Mouse (Mus musculus) intestine, embryonic 15.5 days (tissue): ENCODE results near the gene Ncln. TPM values are rescaled to one million over a fixed set of nuclear protein-coding genes. Genes with fewer than 3 reads are reported as not detected.

Source experiments
- ATAC-seq: fragments of 200-750 bp; cut with Nextera tagmentation; 2 replicates; pipeline ENCODE4 v1.8.0; 2017; ENCODE audit warnings: moderate TSS enrichment, moderate library complexity
- H3K27ac ChIP-seq: fragments of 300-500 bp; sonication (generic); 2 replicates; pipeline ENCODE4 v1.5.1; 2015; ENCODE audit warnings: mild to moderate bottlenecking, inconsistent platforms
- H3K27me3 ChIP-seq: fragments of 300-500 bp; sonication (generic); replicated peaks from 2 replicates; pipeline ENCODE4 v1.6.1; 2015; ENCODE audit warnings: inconsistent platforms
- H3K36me3 ChIP-seq: fragments of 300-500 bp; sonication (generic); 2 replicates; pipeline ENCODE4 v1.6.1; 2015; ENCODE audit warnings: inconsistent platforms
- H3K4me1 ChIP-seq: fragments of 300-500 bp; sonication (generic); replicated peaks from 2 replicates; pipeline ENCODE4 v1.6.1; 2015; ENCODE audit warnings: inconsistent platforms
- H3K4me2 ChIP-seq: fragments of 300-500 bp; sonication (generic); replicated peaks from 2 replicates; pipeline ENCODE4 v1.6.1; 2015; ENCODE audit warnings: mild to moderate bottlenecking, inconsistent platforms
- H3K4me3 ChIP-seq: fragments of 300-500 bp; sonication (generic); replicated peaks from 2 replicates; pipeline ENCODE4 v1.5.1; 2015; ENCODE audit warnings: inconsistent platforms
- H3K9ac ChIP-seq: fragments of 300-500 bp; sonication (generic); 2 replicates; pipeline ENCODE4 v1.6.1; 2015; ENCODE audit warnings: inconsistent platforms
- H3K9me3 ChIP-seq: fragments of 300-500 bp; sonication (generic); 2 replicates; pipeline ENCODE4 v1.6.1; 2016; ENCODE audit warnings: inconsistent platforms
- WGBS: fragments of 180-500 bp; shearing (Covaris S2); methylation state at CpG from one replicate; pipeline ENCODE4 v1.1.7; 2015; 5-methylcytosine and 5-hydroxymethylcytosine counted together
- polyA plus RNA-seq: library from polyadenylated mRNA; unstranded; fragments of >200 nt; fragmentation: Nextera tagmentation; extraction: Ambion mirVana; gene quantifications from 2 replicates; pipeline ENCODE4 v1.2.1, GENCODE M21; 2015

Ncln gene
- polyA plus RNA-seq, 1 experiment from 2014 or later, result 98.5 TPM

- H3K9me3 ChIP-seq, result no peaks in the 10 kb centered on the region
- no peak overlapping the region for H3K9ac ChIP-seq
- H3K36me3 ChIP-seq, result no peaks in the 10 kb centered on the region
- H3K27ac ChIP-seq, result no peak overlapping the region
- H3K27me3 ChIP-seq, result peaks cover 74% of the 10 kb centered on the region
- WGBS, result 0% methylated on average over 5 of the region's 5 CpGs
- ATAC-seq, result peak; percentile 72
- H3K4me2 ChIP-seq, result peak overlapping the region; percentile 59
- no peak overlapping the region for H3K4me3 ChIP-seq
- H3K4me1 ChIP-seq, result peaks cover 7% of the 10 kb centered on the region; the same call in 1 of the 2 replicates
Observed at GRCm38 (mm10) chr10:81465265-81465645, 30.9 kb downstream of the Ncln start.

- ATAC-seq, result peak; percentile 89
- Histone ChIP-seq H3K36me3 (no peaks in the 10 kb centered on the region), H3K4me3 (peak overlapping the region; percentile 32), H3K9me3 (no peaks in the 10 kb centered on the region), H3K4me2 (peak overlapping the region; percentile 59), H3K9ac (no peak overlapping the region), H3K4me1 (peaks cover 7% of the 10 kb centered on the region; the same call in 1 of the 2 replicates), H3K27ac (no peak overlapping the region), H3K27me3 (peaks cover 80% of the 10 kb centered on the region)
- 3% methylated on average over 33 of the region's 33 CpGs for WGBS
Observed at GRCm38 (mm10) chr10:81464405-81465264, 31.6 kb downstream of the Ncln start.

- no peak overlapping the region for H3K4me3 ChIP-seq
- no peaks in the 10 kb centered on the region for H3K9me3 ChIP-seq
- no peak overlapping the region for H3K4me2 ChIP-seq
- no peak overlapping the region for H3K27ac ChIP-seq
- WGBS, result 65% methylated on average over 4 of the region's 4 CpGs
- ATAC-seq, result no peak
- no peak overlapping the region for H3K9ac ChIP-seq
- H3K27me3 ChIP-seq, result peaks cover 83% of the 10 kb centered on the region
- H3K36me3 ChIP-seq, result no peaks in the 10 kb centered on the region
- peaks cover 7% of the 10 kb centered on the region; the same call in 1 of the 2 replicates for H3K4me1 ChIP-seq
Observed at GRCm38 (mm10) chr10:81463531-81463930, 32.7 kb downstream of the Ncln start.

GRCm38 (mm10) chr10:81462917-81463316, 33.3 kb downstream of the Ncln start:
- ATAC-seq, result no peak
- no peak overlapping the region for H3K9ac ChIP-seq
- 80% methylated on average over 7 of the region's 7 CpGs for WGBS
- H3K36me3 ChIP-seq, result no peaks in the 10 kb centered on the region
- no peak overlapping the region for H3K4me3 ChIP-seq
- peaks cover 7% of the 10 kb centered on the region; the same call in 1 of the 2 replicates for H3K4me1 ChIP-seq
- H3K4me2 ChIP-seq, result no peak overlapping the region
- peaks cover 86% of the 10 kb centered on the region for H3K27me3 ChIP-seq
- no peak overlapping the region for H3K27ac ChIP-seq
- no peaks in the 10 kb centered on the region for H3K9me3 ChIP-seq

GRCm38 (mm10) chr10:81462415-81462804, 33.8 kb downstream of the Ncln start:
- ATAC-seq, result no peak
- H3K4me1 ChIP-seq, result peaks cover 7% of the 10 kb centered on the region; the same call in 1 of the 2 replicates
- H3K9ac ChIP-seq, result no peak overlapping the region
- no peaks in the 10 kb centered on the region for H3K36me3 ChIP-seq
- WGBS, result 30% methylated on average over 7 of the region's 7 CpGs
- H3K9me3 ChIP-seq, result no peaks in the 10 kb centered on the region
- H3K27me3 ChIP-seq, result peaks cover 86% of the 10 kb centered on the region
- no peak overlapping the region for H3K4me3 ChIP-seq
- peak overlapping the region; percentile 52 for H3K4me2 ChIP-seq
- H3K27ac ChIP-seq, result no peak overlapping the region

GRCm38 (mm10) chr10:81461673-81462414, 34.3 kb downstream of the Ncln start:
- H3K27ac ChIP-seq, result no peak overlapping the region
- H3K4me1 ChIP-seq, result peaks cover 7% of the 10 kb centered on the region; the same call in 1 of the 2 replicates
- peak overlapping the region; percentile 52 for H3K4me2 ChIP-seq
- H3K27me3 ChIP-seq, result peaks cover 85% of the 10 kb centered on the region
- no peak for ATAC-seq
- 6% methylated on average over 16 of the region's 16 CpGs for WGBS
- H3K36me3 ChIP-seq, result no peaks in the 10 kb centered on the region
- H3K9me3 ChIP-seq, result no peaks in the 10 kb centered on the region
- no peak overlapping the region for H3K9ac ChIP-seq
- no peak overlapping the region for H3K4me3 ChIP-seq

- Histone ChIP-seq H3K4me2 (no peak overlapping the region), H3K36me3 (no peaks in the 10 kb centered on the region), H3K4me1 (peaks cover 7% of the 10 kb centered on the region; the same call in 1 of the 2 replicates), H3K27ac (no peak overlapping the region), H3K9me3 (no peaks in the 10 kb centered on the region), H3K9ac (no peak overlapping the region), H3K27me3 (peaks cover 87% of the 10 kb centered on the region), H3K4me3 (no peak overlapping the region)
- no peak for ATAC-seq
- 39% methylated on average over 11 of the region's 11 CpGs for WGBS
Observed at GRCm38 (mm10) chr10:81460951-81461350, 35.2 kb downstream of the Ncln start.

- Histone ChIP-seq H3K4me2 (no peak overlapping the region), H3K9ac (no peak overlapping the region), H3K36me3 (no peaks in the 10 kb centered on the region), H3K4me3 (no peak overlapping the region), H3K4me1 (peaks cover 5% of the 10 kb centered on the region; the same call in 1 of the 2 replicates), H3K27me3 (peaks cover 87% of the 10 kb centered on the region), H3K27ac (no peak overlapping the region), H3K9me3 (no peaks in the 10 kb centered on the region)
- 27% methylated on average over 20 of the region's 20 CpGs for WGBS
- ATAC-seq, result no peak
Observed at GRCm38 (mm10) chr10:81460471-81460870, 35.7 kb downstream of the Ncln start.

- Histone ChIP-seq H3K9ac (no peak overlapping the region), H3K4me3 (no peak overlapping the region), H3K4me1 (peaks cover 3% of the 10 kb centered on the region; the same call in 1 of the 2 replicates), H3K27ac (no peak overlapping the region), H3K27me3 (peaks cover 88% of the 10 kb centered on the region), H3K4me2 (no peak overlapping the region), H3K36me3 (no peaks in the 10 kb centered on the region), H3K9me3 (no peaks in the 10 kb centered on the region)
- ATAC-seq, result no peak
- WGBS, result 66% methylated on average over 21 of the region's 21 CpGs
Observed at GRCm38 (mm10) chr10:81459399-81459798, 36.8 kb downstream of the Ncln start.

- Histone ChIP-seq H3K9me3 (no peaks in the 10 kb centered on the region), H3K9ac (no peak overlapping the region), H3K4me2 (no peak overlapping the region), H3K4me3 (no peak overlapping the region), H3K27me3 (peaks cover 87% of the 10 kb centered on the region), H3K27ac (no peak overlapping the region), H3K36me3 (no peaks in the 10 kb centered on the region), H3K4me1 (no peaks in the 10 kb centered on the region; the same call in 1 of the 2 replicates)
- ATAC-seq, result no peak
- WGBS, result 76% methylated on average over 6 of the region's 6 CpGs
Observed at GRCm38 (mm10) chr10:81458267-81458666, 37.9 kb downstream of the Ncln start.

- no peak for ATAC-seq
- peaks cover 87% of the 10 kb centered on the region for H3K27me3 ChIP-seq
- H3K27ac ChIP-seq, result no peak overlapping the region
- WGBS, result 86% methylated on average over 8 of the region's 8 CpGs
- H3K4me2 ChIP-seq, result no peak overlapping the region
- peaks cover 2% of the 10 kb centered on the region; the same call in 1 of the 2 replicates for H3K4me1 ChIP-seq
- H3K36me3 ChIP-seq, result no peaks in the 10 kb centered on the region
- no peaks in the 10 kb centered on the region for H3K9me3 ChIP-seq
- H3K9ac ChIP-seq, result no peak overlapping the region
- H3K4me3 ChIP-seq, result no peak overlapping the region
Observed at GRCm38 (mm10) chr10:81457624-81458023, 38.6 kb downstream of the Ncln start.

- no peak overlapping the region for H3K27ac ChIP-seq
- peaks cover 87% of the 10 kb centered on the region for H3K27me3 ChIP-seq
- no peak overlapping the region for H3K4me2 ChIP-seq
- H3K4me1 ChIP-seq, result peaks cover 7% of the 10 kb centered on the region; the same call in 1 of the 2 replicates
- ATAC-seq, result no peak
- H3K36me3 ChIP-seq, result no peaks in the 10 kb centered on the region
- no peaks in the 10 kb centered on the region for H3K9me3 ChIP-seq
- WGBS, result 41% methylated on average over 12 of the region's 12 CpGs
- H3K9ac ChIP-seq, result no peak overlapping the region
- no peak overlapping the region for H3K4me3 ChIP-seq
Observed at GRCm38 (mm10) chr10:81456983-81457563, 39.1 kb downstream of the Ncln start.
